Mouse (Mus musculus): Measurements from ENCODE around the gene Mei1. TPM values are rescaled to one million over a fixed set of nuclear protein-coding genes. Genes with fewer than 3 reads are reported as not detected.
"Not testable (repeated sequence)": the region's sequence is repeated elsewhere in the genome, so short reads cannot be mapped to it uniquely, and the experiment has no call there.

The Mei1 gene
- polyA plus RNA-seq, 1 experiment from 2014 or later, result not detected

DNA sequence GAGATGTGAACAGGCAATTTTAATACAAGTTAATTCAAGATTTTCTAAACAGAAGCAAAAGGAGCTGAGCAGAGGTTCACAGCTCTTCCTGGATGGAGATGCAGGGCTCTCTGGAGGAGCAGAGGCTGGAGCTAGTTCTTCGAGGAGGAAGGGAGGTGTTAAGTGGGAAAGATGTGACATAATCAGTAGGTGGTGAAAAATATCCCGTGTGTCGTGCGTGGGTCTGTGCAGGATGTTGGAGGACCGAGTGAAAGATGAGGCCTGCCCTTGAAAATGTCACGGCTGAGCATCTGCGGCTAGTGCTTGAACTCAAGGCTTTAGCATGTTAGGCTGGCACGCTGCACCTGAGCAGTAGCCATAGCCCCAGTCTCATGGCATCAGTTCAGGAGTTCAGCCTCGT is 15.8 kb downstream of the Mei1 start:
- no peak for TF ChIP-seq CTCF (IDR thresholded peaks at IDR 0.05)

DNA sequence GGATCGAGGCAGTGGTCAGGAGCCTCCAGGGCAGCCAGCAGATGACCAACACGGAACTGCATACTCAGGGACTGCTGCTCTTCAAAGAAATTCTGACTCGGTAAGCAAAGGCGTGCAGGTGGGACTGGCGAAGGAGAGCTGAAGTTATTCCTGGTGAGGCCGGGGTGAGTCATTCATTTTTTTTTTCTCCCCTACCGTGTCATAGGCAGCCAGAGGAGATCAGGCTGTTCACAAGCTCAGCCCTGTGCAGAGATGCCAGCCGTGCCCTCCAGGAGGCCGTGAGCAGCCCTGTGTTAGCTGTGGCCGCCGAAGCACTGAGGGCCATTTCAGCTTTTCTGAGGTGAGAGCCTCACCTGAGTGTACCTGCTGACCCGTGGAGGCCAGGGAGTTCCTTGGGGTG is 16.3 kb downstream of the Mei1 start:
- TF ChIP-seq CTCF (IDR thresholded peaks at IDR 0.05), result no peak
- CTCF ChIA-PET, result no interaction called here
- in situ Hi-C loops (cut with MboI; ENCODE audit: low pct_unique_long_range_greater_than_20kb), result no loop called here
- POLR2A ChIA-PET, result no interaction called here
- DNase-seq (ENCODE audit: low read depth, low spot score), result no peak
- ATAC-seq, result no peak
- H3K27me3 ChIP-seq, result peaks cover 50% of the 10 kb centered on the region

More for the DNA sequence above, 15.8 kb downstream of the Mei1 start:
- peaks cover 48% of the 10 kb centered on the region for H3K27me3 ChIP-seq
- DNase-seq (ENCODE audit: low read depth, low spot score) (no peak), ATAC-seq (no peak)
- in situ Hi-C loops (cut with MboI; ENCODE audit: low pct_unique_long_range_greater_than_20kb), result no loop called here
- ChIA-PET POLR2A (no interaction called here), CTCF (no interaction called here)

DNA sequence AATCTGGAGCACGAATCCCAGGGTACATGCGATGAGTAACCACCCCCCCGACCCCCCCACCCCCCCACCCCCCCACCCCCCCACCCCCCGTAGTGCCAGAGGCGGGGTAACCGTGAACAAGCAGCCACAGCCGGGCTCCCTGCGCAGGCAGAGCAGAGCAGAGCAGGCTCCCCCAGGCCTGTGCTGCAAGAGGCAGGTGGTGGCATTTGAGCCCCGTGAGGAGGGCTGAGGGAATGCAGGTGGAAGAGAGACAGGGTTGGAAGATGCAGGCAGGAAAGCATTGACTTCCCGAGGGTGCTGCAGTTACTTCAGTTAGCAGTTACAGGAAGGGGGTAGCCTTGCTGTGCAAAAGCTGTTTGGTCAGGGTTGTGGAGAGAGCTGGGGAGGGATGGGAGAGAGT is 17.5 kb downstream of the Mei1 start:
- peaks cover 61% of the 10 kb centered on the region for H3K27me3 ChIP-seq
- in situ Hi-C loops (cut with MboI; ENCODE audit: low pct_unique_long_range_greater_than_20kb), result no loop called here
- DNase-seq (ENCODE audit: low read depth, low spot score), result no peak
- no peak for ATAC-seq
- CTCF ChIA-PET, result no interaction called here
- TF ChIP-seq CTCF (IDR thresholded peaks at IDR 0.05), result no peak
- POLR2A ChIA-PET, result no interaction called here

DNA sequence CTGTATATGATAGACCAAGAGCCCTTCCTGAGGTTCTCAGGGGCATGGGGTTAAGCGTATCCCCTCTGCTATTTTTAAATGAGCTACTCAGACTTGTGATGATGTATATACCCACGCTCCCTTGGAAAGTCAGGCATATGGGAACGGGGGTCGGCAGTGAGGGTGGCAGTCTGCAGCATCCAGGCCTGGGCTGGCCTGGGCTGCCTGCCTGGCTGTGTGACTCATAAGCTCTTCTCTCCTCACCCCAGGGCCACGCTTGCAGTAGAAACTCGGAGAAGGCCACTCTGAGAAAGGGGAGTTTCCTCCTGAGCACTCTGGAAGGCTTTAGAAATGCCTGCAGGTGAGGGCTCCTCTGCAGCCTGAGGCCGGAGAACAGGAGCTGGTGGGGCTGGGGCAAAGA is 21.3 kb downstream of the Mei1 start:
- no peak for DNase-seq (ENCODE audit: low read depth, low spot score)
- ATAC-seq, result no peak
- POLR2A ChIA-PET, result no interaction called here
- TF ChIP-seq CTCF (IDR thresholded peaks at IDR 0.05), result no peak
- H3K27me3 ChIP-seq, result peaks cover 60% of the 10 kb centered on the region
- in situ Hi-C loops (cut with MboI; ENCODE audit: low pct_unique_long_range_greater_than_20kb), result no loop called here
- CTCF ChIA-PET, result interaction anchor here (1.5 kb wide), 1 partner anchor 10 kb away, joined by 3 read pairs; no protein-coding TSS in a partner anchor

DNA sequence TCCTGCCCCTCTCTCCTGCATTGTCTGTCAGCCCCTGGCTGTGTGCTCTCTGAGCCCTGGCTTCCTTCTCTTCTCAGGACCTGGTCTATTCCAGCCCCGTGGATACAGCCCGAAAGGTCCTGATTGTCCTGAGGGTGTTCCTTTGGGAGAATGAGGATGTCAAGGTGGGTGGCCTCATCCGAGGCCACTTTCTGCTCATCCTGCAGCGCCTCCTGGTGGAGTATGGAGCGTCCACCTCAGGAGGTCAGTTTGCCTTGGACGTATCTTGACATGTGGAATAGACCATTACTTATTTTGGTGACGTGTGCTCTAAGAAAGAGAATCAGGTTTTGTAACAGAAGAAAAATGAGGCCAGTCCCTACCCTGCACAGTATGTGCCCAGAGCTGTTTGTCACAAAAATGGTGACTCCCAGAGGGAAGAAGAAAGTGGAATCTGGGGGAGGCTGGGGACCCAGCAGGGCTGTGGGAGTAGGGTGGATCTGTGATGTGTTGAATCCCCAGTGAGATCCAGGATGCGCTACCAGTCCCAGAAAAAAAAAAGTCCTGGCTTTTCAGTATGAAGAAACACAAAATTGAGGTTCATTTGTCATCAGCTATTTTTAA is 37.3 kb downstream of the Mei1 start:
- TF ChIP-seq CTCF (IDR thresholded peaks at IDR 0.05), result peak; percentile 90
- POLR2A ChIA-PET, result no interaction called here
- H3K27me3 ChIP-seq, result peaks cover 31% of the 10 kb centered on the region
- CTCF ChIA-PET, result interaction anchor here (1.4 kb wide), 1 partner anchor 45 kb away, joined by 3 read pairs; no protein-coding TSS in a partner anchor
- in situ Hi-C loops (cut with MboI; ENCODE audit: low pct_unique_long_range_greater_than_20kb), result no loop called here
- DNase-seq (ENCODE audit: low read depth, low spot score), result no peak
- ATAC-seq, result peak; percentile 32

DNA sequence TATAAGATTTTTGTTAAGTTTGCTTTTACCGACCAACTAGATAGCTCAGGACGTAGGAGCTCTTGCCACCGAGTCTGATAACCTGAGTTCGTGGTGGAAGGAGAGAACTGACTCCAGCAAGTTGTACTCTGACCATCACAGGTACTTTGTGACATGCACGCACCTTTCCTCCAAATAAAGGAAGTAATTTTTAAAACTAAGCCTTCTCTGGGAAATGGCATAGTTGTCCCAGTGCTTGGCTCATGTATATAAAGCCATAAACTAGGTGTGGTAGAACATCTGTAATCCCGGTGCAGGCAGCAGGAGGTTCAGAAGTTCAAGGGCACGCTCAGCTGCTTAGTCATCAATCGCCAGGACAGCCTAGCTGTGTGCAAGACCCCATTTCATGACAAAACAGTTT is 50.7 kb downstream of the Mei1 start:
- DNase-seq (ENCODE audit: low read depth, low spot score) (no peak), ATAC-seq (no peak)
- no peak for TF ChIP-seq CTCF (IDR thresholded peaks at IDR 0.05)
- ChIA-PET CTCF (no interaction called here), POLR2A (interaction anchor here (0.7 kb wide), 1 partner anchor 20 kb away, joined by 3 read pairs; no protein-coding TSS in a partner anchor)
- H3K27me3 ChIP-seq, result peaks cover 12% of the 10 kb centered on the region
- in situ Hi-C loops (cut with MboI; ENCODE audit: low pct_unique_long_range_greater_than_20kb), result no loop called here

DNA sequence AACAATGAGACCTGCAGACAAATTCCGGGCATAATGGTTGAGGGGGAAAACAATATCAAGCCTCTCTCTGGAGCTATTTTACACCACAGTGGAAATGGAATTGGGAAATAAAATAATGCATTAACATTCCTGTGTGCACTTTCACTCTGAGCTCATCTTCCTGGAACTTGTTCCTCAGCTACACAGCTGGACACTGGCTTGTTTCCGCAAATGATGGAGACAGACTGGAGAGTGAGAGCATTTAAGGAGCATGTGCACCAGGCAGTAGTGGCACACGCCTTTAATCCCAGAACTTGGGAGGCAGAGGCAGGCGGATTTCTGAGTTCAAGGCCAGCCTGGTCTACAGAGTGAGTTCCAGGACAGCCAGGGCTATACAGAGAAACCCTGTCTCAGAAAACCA is 56.9 kb downstream of the Mei1 start:
- POLR2A ChIA-PET; ATAC-seq; H3K27me3 ChIP-seq; DNase-seq (ENCODE audit: low read depth, low spot score); in situ Hi-C loops (cut with MboI; ENCODE audit: low pct_unique_long_range_greater_than_20kb): not testable (repeated sequence)
- CTCF ChIA-PET, result interaction anchor here (1.2 to 2.0 kb wide), 2 partner anchors 9 to 31 kb away, joined by 3 to 6 read pairs; no protein-coding TSS in a partner anchor

DNA sequence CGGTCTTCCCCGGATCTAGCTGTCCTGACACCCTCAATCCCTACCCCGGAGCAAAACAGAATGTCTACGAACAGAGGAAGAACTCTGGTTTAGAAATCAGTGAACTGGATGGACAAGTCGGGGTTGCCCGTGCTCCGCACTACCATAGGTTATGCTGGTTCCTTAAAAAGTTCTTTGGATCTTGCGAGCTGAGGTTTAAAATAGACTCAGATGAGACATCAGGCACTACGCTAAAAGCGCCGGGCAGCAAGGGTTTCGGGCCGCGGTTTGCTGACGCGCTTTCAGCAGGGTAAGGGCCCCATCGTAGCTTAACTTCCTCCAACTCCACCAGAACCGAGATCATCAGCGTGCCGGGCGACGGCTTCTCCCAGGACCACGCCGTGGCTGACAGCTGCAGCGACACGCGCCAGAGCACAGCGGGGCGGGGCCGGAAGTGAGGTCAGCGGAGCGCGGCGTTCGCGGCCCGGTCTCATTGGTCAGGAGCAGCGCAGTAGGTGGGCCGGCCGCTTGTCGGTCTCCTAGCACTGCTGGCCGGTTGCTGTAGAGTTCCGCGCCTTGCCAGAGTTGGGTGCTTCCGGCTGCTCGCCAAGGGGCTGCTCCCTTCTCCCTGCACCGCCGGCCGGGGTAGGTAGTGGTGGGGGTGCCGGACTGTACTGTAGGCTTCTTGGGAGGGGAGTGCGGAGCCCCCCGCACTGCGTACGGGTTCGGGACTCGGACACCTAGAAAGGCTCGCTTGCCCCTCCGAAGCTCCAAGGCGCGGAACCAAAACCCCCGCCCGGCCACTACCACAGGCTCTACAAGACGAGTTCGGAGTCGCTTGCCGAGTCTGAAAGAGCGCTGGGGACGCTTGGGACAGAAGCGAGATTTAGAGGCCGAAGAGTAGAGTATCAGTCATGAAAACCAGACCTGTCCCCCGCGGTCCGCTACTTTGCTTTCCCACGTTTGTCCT is 57.9 kb downstream of the Mei1 start, which contains the start of gene Ccdc134:
Gene Ccdc134, plus strand, starts transcription at position 497 of the 949 bp plus-strand sequence.
- CTCF ChIA-PET, result interaction anchor here (1.2 kb wide), 1 partner anchor 32 kb away, joined by 3 read pairs; no protein-coding TSS in a partner anchor

DNA sequence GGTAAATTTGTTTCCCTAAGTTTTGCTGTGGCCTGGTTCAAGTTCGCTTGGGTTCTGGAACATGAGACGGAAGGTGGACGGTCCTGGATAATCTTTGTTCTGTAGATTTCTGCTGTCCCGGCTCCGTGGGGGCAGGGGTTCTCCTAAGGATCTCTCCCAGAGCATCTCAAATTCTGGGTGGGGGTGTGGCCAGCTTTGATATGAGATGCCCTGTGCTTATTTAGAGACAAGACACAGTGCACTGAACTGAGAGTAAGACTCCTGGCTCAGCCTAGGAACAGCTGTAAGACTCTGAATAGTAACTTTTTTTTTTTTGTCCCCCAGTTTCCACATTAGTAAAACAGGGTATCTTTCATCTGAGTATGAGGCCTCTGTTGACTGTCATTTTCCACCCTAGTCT is 58.6 kb downstream of the Mei1 start:
- DNase-seq (ENCODE audit: low read depth, low spot score) (no peak), ATAC-seq (peak; percentile 2)
- ChIA-PET CTCF (interaction anchor here (1.2 kb wide), 1 partner anchor 14 kb away, joined by 4 read pairs; no protein-coding TSS in a partner anchor), POLR2A (interaction anchor here (0.7 to 1.6 kb wide), 2 partner anchors 15 to 19 kb away, joined by 4 to 5 read pairs; partner anchors contain the start of gene Srebf2)
- H3K27me3 ChIP-seq, result no peaks in the 10 kb centered on the region
- no peak for TF ChIP-seq CTCF (IDR thresholded peaks at IDR 0.05)
- in situ Hi-C loops (cut with MboI; ENCODE audit: low pct_unique_long_range_greater_than_20kb), result no loop called here

More for the DNA sequence above, 57.9 kb downstream of the Mei1 start, which contains the start of gene Ccdc134:
- TF ChIP-seq CTCF (IDR thresholded peaks at IDR 0.05), result no peak
- ATAC-seq, result peak; percentile 92
- no peak for DNase-seq (ENCODE audit: low read depth, low spot score)
- no peaks in the 10 kb centered on the region for H3K27me3 ChIP-seq
- in situ Hi-C loops (cut with MboI; ENCODE audit: low pct_unique_long_range_greater_than_20kb), result no loop called here
- POLR2A ChIA-PET, result interaction anchor here (0.7 to 1.6 kb wide), 2 partner anchors 16 to 20 kb away, joined by 4 to 5 read pairs; partner anchors contain the start of gene Srebf2

DNA sequence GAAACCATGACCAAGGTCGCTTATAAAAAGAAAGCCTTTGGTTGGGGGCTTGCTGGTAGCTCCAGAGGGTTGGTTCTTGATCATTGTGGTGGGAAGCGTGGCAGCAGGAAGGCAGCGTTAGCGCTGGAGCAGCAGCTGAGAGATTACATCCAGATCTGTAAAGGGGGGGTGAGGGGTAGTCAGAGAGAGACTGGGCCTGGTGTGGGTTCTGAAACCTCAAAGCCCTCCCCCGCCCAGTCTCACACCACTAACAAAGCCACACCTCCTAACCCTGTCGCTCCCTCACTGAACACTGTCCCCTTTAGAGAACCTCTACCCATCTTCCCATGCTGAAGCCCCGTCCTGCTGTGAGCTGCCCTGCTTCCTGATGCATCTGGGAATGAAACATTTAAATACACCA is 60.8 kb downstream of the Mei1 start:
- CTCF ChIA-PET, result interaction anchor here (1.2 kb wide), 1 partner anchor 15 kb away, joined by 4 read pairs; no protein-coding TSS in a partner anchor
- TF ChIP-seq CTCF (IDR thresholded peaks at IDR 0.05), result no peak
- ATAC-seq (no peak), DNase-seq (ENCODE audit: low read depth, low spot score) (no peak)
- in situ Hi-C loops (cut with MboI; ENCODE audit: low pct_unique_long_range_greater_than_20kb), result no loop called here
- POLR2A ChIA-PET, result no interaction called here
- no peaks in the 10 kb centered on the region for H3K27me3 ChIP-seq

All from Patski (cell line).